Comparison of ENCODE assay signal across 25 mouse cellular contexts in the genomic region with DNA sequence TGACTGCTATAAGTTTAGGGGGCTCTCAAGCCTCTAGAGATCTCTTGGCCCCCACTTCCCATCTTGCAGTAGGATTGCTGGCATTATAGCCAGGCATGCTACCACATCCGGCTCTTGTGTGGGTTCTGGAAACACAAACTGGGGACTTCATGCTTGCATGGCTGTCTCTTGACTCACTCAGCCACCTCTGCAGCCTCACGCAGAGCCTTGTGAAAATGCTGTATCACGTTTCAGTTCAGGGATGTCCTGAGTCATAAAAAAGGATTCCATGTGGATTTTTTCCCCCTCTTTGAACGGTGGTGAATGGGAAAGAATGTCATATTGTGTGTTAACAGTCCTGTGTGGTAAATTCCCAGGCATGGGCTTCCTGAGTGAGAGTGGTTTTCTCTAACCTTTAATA. TPM values are rescaled to one million over a fixed set of nuclear protein-coding genes. Genes with fewer than 3 reads are reported as not detected.
"Had no signal": no experiment of that assay in that cellular context is flagged by ENCODE, and none has a peak within 500 bp of the region (broad histone marks: within the 10 kb centered on the region; RNA-seq: fewer than 3 reads in every experiment).

No protein-coding gene starts in this region.

- H3K4me1 ChIP-seq: limb, embryonic 12.5 days; limb, embryonic 15.5 days; midbrain, embryonic 12.5 days; midbrain, embryonic 15.5 days; neural tube, embryonic 13.5 days; stomach, embryonic 15.5 days had no signal

- H3K4me3 ChIP-seq: limb, embryonic 12.5 days; limb, embryonic 15.5 days; liver, embryonic 12.5 days; midbrain, embryonic 12.5 days; midbrain, embryonic 15.5 days; neural tube, embryonic 13.5 days; stomach, embryonic 15.5 days had no signal

- DNase-seq: kidney, adult 9 months; kidney, postnatal 14 days; kidney, postnatal 4 days; left cerebral cortex, postnatal 4 days; lung, embryonic 14.5 days; right cerebral cortex, postnatal 14 days; right cerebral cortex, postnatal 4 days; thymus, postnatal 25 days had no signal

- H3K27ac ChIP-seq: limb, embryonic 12.5 days; limb, embryonic 15.5 days; liver, embryonic 12.5 days; macrophage; midbrain, embryonic 12.5 days; midbrain, embryonic 15.5 days; neural tube, embryonic 13.5 days; stomach, embryonic 15.5 days had no signal

RNA-seq across cellular contexts. Expression of gene Serpina16, which starts 7.8 kb away (rescaled TPM):
- total RNA-seq: layer of hippocampus, adult 18-20 months; layer of hippocampus, postnatal 14 days; left cerebral cortex, adult 8-10 months; left cerebral cortex, postnatal 14 days; left cerebral cortex, postnatal 4 days; megakaryocyte, adult 5-6 weeks; neutrophil, adult 5-6 weeks had no signal
- polyA plus RNA-seq: kidney, embryonic 16.5 days; limb, embryonic 12.5 days; limb, embryonic 15.5 days; liver, embryonic 12.5 days; lung, embryonic 14.5 days; lung, postnatal 0 days; macrophage; midbrain, embryonic 12.5 days; midbrain, embryonic 15.5 days; neural tube, embryonic 13.5 days; thymus, postnatal 0 days had no signal

RNA-seq across cellular contexts. Expression of gene Serpina1f, which starts 11.6 kb away (rescaled TPM):
- total RNA-seq: layer of hippocampus, adult 18-20 months; layer of hippocampus, postnatal 14 days; left cerebral cortex, adult 8-10 months; left cerebral cortex, postnatal 14 days; left cerebral cortex, postnatal 4 days; megakaryocyte, adult 5-6 weeks; neutrophil, adult 5-6 weeks had no signal
- polyA plus RNA-seq: kidney, embryonic 16.5 days; limb, embryonic 12.5 days; limb, embryonic 15.5 days; lung, embryonic 14.5 days; lung, postnatal 0 days; macrophage; midbrain, embryonic 12.5 days; midbrain, embryonic 15.5 days; neural tube, embryonic 13.5 days; stomach, embryonic 15.5 days; thymus, postnatal 0 days had no signal

RNA-seq across cellular contexts. Expression of gene Serpina6, which starts 26.8 kb away (rescaled TPM):
- total RNA-seq: layer of hippocampus, adult 18-20 months; layer of hippocampus, postnatal 14 days; left cerebral cortex, adult 8-10 months; left cerebral cortex, postnatal 14 days; left cerebral cortex, postnatal 4 days; megakaryocyte, adult 5-6 weeks; neutrophil, adult 5-6 weeks had no signal
- polyA plus RNA-seq: lung, postnatal 0 days; macrophage; midbrain, embryonic 12.5 days; midbrain, embryonic 15.5 days had no signal

RNA-seq across cellular contexts. Expression of gene Serpina10, which starts 52.5 kb away (rescaled TPM):
- total RNA-seq: layer of hippocampus, adult 18-20 months; left cerebral cortex, adult 8-10 months; left cerebral cortex, postnatal 14 days; left cerebral cortex, postnatal 4 days; megakaryocyte, adult 5-6 weeks; neutrophil, adult 5-6 weeks had no signal
- polyA plus RNA-seq: lung, embryonic 14.5 days; macrophage; midbrain, embryonic 12.5 days; neural tube, embryonic 13.5 days had no signal
